Mouse (Mus musculus) cerebellum, adult (tissue): ENCODE measurements around the gene Isl2.

ENCODE experiments used
- ATAC-seq: cut with Nextera tagmentation; 2 replicates; pipeline ENCODE4 v1.9.2; 2017; ENCODE audit warnings: mild to moderate bottlenecking, moderate library complexity, mixed read lengths; ENCODE audit not compliant: insufficient number of reproducible peaks, low FRiP score, low TSS enrichment

Isl2 gene

GRCm38 (mm10) chr9:55546176-55547010 lies 7.9 kb downstream of the Isl2 start:
- ATAC-seq = no peak

GRCm38 (mm10) chr9:55548871-55549270 lies 10.4 kb downstream of the Isl2 start:
- no peak for ATAC-seq

GRCm38 (mm10) chr9:55549302-55549890 lies 10.9 kb downstream of the Isl2 start:
- ATAC-seq = no peak

GRCm38 (mm10) chr9:55554986-55555385 lies 16.5 kb downstream of the Isl2 start:
- no peak for ATAC-seq

GRCm38 (mm10) chr9:55560960-55561359 lies 22.5 kb downstream of the Isl2 start:
- no peak for ATAC-seq

- ATAC-seq = no peak
Observed at GRCm38 (mm10) chr9:55568466-55569159, 30.1 kb downstream of the Isl2 start.

GRCm38 (mm10) chr9:55571071-55571470 lies 32.6 kb downstream of the Isl2 start:
- ATAC-seq = no peak

GRCm38 (mm10) chr9:55576571-55576970 lies 38.1 kb downstream of the Isl2 start:
- ATAC-seq = no peak

GRCm38 (mm10) chr9:55581414-55581813 lies 42.9 kb downstream of the Isl2 start:
- no peak for ATAC-seq

- no peak; the same call in 1 of the 2 replicates for ATAC-seq
Observed at GRCm38 (mm10) chr9:55586141-55586540, 47.7 kb downstream of the Isl2 start.
